Mouse (Mus musculus) right cerebral cortex, postnatal 36 days (tissue): Measurements from ENCODE around the gene Amigo1.

Source experiments
- DNase-seq, 2 experiments: peaks; one replicate each; pipeline ENCODE4 v3.0.0; 2022; ENCODE audit warnings: low spot score in 2 of 2, mixed read lengths in 1 of 2

The Amigo1 gene

DNA sequence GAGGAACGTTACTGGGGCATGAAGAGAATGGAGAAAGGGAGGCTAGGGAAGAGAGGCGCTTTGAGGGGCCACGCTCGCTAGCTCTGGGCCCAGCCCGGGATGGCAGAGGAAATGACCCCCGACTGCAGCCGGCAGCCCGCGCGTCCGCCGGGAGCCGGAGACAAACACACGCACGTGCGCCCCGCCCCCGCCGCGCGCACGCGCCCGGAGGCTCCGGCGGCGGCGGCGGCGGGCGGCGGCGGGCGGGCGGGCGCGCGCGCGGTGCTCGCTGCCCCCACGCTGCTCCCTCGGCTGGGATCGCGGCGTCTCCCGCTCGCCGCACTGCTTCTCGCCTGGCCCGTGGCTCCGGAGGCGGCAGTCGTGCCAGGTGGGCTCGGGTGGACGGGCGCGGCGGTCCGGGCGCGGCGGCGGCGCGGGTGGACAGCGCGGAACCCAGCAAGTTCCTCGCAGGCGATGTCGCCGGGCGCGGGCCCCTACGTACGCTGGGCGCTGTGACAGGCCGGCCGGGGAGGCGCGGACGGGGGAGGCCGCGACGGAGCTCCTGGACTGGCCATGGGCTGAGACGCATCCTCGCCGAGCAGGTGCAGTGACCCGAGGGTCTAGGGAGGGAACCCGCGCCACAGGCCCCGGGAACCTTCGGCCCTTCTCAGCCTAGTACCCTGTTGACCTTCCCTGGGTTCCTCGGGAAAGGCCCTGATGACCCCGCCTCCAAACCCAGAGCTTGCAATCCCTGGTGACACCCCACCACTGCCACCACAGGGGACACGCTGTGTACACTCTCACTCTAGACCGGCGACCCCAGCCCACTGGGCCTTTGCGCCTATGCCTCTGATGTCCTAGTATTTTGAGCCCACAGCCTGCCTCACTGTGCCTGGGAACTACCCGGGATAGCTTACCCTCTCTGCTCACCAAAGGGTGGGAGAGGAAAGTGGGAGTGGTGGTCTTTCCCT is at the start of gene Amigo1:
Gene Amigo1, plus strand, starts transcription at position 238 of the 950 bp plus-strand sequence.
- DNase-seq = no peak

DNA sequence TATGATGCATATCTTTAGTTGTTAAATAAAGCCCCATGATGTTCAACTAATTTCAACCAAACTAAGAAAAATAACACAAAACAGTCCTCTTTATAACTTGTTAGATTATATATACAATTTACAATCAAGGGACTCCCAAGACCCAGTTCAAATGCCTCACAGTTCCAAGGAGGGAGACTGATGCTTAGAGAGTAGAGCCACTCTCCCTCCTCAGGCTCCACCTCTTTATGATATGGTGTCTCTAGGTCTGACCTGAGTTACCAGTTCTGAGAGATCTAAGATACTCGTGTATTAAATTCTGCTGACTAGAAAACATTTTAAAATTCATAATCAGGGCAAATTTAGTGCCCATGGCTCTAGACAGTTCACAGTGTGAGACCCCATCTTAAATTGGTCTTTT is 47.0 kb upstream of the Amigo1 start:
- no peak for DNase-seq

DNA sequence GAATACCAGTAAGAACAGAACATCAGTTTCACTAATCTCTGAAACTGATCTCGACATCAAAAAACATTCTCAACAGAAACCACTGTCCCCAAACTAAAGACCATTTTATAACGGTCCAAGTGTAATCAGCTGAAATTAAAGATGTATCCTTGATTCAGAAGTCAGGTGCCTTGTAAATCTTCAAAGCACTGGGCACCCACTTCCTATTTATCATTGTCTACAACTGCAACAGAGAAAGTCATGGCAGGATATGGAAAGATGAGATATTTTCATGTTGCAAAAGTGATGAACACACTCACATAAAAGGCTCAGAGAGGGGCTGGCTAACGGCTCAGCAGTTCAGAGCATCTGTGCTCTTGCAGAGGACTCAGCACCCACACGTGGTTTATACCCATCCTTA is 45.3 kb upstream of the Amigo1 start:
- DNase-seq = no peak

DNA sequence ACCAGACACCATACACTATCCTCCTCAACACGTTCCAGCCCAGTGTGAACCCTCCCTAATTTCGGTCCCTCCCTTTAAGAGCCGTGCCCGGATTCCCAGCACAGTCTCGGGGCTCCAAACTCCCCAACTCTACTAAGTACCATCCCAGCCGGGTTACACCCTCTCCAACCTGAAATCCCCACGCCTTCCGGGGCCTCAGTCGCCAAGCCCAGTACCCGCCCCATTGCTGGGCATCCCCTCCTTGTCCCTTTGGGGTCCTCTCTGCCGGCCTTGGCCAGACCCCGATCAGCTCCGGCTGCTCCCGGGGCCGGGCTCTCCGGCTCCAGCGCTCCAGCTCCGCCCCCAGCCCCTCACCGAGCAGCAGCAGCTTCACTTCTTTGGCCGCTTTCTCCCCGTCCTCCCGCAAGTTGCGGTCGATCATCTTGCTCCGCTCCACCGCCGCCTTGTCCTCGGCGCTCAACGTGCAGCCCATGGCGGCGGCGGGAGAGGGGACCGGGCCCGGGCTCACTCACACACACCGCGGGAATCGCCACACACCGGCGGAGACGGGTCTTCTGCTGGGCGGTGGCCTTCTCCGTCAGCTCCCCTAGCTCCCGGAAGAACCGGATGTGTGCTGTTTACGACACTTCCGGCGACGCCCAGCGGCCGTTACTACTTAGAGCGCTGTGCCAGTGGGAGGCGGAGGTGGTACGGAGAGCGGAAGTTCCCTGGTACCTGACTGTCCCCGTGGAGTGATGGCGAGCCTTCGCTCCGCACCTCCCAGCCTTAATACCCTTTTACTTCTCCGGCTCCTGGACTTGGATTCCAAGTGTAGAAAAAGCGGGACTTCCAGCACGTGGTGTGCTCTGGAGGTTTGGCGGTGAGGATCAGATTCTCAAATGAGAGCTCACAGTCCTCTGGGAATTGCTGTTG is 40.3 kb upstream of the Amigo1 start, which contains the start of gene Gnai3:
Gene Gnai3, minus strand, starts transcription at position 613 of the 912 bp plus-strand sequence.
- DNase-seq = peak; percentile 88 to 89

DNA sequence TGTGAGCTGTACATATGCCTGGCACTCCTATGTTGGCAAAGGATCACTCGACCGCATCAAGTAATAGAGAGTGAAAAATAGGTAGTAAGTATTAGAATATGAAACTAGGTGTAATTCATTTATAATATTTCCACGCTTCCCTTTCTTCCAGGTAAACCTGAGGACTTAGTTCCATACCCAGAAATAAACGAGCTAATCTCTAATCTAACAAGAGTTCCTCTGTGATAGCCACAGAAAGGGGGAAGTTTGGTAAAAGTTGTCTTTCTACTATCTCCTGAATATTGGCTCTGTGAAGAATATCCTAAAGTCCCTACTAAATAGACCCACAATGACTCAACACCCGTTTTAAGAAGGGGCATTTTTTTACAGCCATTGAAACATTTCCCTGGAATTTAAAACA is 39.5 kb upstream of the Amigo1 start:
- no peak for DNase-seq

DNA sequence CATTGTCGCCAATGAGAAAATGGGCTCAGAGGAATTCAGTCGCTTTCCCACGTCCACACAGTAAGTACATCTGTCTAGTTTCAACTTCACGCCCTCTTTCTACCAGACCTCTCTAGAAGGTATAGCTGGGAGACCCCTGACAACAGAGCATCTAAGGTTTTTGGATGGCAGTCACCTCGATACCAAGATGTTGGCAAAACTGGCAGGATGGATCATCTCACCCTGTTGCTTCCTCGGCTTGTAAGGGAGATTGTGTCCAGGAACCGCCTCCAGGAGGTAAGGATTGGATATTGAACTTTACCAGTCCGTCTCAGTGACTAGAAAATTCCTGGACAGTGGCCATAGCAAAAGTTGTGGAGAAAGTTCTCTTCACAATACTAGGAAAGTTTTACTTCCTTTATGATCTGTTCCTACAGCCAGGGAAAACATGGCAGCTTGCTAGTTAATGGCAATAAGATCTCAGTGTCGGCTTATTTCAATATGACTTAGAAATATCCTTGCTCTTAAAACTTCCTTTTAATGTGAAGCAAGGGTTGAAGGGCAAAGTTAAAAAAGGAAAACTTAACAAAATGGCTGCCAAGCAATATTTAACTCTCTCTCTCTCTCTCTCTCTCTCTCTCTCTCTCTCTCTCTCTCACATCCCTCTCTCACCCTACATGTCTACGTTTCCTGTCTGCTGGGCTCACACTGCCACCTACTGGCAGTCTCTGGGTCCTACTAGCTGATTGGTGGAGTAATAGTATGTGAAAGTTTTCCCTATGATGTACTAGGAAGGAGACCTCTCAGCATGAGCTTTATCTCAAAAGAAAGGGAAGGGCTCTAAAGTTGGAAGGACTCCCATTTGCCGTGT is 38.5 kb upstream of the Amigo1 start:
- peak; percentile 78 to 80 for DNase-seq

DNA sequence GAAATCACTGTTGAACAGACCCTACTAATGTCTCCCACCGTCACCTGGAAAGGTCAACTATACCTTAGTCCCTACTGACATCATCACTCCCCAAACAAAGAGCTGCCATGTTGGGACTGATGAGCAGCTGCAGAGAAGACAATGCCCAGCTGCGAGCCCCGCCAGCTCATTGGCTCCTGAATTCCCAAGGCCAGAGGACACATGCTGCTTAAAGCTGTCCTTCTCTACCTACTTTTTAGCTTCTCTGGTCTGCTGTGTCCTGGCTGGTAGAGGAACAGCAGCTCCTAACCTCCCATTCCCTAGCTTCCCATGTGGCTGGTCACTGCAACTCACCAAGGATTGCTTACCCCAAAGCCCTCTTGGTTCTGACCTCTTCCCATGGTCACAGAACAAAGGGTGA is 33.8 kb upstream of the Amigo1 start:
- no peak for DNase-seq

DNA sequence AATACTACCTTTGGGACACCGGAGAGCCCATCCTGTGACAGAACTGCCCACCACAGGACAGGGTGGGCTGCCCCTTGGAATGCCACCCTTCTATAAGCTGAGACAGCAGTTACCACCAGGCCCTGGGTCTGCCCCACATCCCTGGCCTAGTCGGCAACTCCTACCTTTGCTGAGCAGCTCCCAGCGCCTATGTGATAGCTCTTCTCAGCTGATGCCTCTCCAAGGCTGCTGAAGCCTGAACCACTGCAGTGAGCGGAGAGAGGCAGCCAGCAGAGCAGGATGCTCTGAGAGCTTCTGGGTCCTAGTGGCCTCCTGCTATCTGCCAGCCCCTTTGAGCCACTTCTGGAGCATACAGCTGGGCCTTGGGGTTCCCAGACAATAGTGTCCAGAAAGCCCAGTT is 31.5 kb upstream of the Amigo1 start, which contains the start of gene Gpr61:
Gene Gpr61, minus strand, starts transcription at position 227 of the 400 bp plus-strand sequence.
- DNase-seq = peak; percentile 75 to 85

DNA sequence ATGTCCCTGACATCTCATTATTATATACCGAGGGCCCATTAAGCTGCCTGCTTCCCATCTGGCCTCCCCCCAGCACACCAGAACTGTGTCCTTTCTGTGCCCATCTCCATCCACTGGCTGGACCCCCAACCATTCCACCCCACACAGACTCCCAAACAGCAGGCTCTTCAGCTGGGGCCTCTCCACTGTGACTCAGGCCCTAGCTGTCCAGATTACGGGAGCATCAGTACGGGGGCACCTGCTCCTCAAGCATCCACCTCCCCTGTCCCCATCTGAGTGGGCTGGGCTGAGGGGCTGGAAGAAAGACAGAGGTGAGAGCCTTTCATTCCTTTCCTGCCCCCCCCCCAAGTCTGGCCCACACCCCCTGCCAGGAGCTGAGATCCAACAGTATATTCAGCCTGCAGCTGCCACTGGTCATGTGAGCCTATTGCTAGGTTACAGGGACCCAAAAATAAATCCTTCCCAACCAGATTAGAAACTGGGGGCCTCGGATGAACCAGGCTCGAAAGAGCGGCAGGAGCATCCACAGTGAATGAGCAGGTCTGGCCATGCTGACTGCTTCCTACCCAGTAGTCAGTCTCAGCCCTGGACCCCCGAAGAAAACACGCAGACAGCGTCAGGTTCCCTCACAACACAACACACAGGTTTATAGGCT is 27.6 kb upstream of the Amigo1 start:
- DNase-seq = peak; percentile 61 to 81

DNA sequence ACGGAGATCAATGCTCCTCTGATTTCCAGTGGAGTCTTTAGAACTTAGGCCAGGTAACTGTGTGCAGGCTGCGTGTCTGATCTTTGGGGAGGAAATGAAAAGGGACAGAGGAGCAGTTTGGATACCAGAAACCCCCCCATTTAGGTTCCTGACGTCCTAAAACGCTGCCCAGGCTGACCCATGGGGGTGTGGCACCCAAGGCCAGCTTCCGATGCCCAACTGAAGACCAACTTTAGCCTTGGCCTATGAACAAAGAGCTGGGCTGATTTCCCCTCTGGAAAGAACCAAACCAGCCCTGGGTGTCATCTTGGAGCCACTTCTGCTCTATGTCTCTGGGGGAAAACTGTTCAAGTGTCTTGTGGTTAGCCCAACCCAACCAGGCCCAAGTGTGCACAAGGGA is 22.0 kb upstream of the Amigo1 start:
- DNase-seq = no peak

DNA sequence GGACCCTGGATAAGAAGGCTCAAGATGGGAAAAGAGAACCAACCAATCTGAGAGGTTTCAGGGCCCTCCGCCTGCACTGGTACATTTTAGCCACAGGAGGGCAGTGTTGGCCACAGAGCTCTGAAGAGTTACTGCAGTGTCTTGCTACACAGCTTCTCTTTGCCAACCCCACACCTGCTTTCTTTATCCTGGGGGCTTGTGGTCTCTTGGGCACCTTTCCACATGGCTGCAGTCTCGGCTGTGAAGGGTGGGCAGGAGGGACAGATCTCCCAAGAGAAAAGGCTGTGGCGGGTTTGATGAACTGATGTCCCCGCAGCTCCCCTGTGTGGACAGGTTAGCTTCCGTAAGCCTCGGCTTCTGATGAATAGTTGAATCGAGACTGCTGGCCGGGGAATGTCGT is 21.3 kb upstream of the Amigo1 start:
- DNase-seq = peak; percentile 72 to 78

DNA sequence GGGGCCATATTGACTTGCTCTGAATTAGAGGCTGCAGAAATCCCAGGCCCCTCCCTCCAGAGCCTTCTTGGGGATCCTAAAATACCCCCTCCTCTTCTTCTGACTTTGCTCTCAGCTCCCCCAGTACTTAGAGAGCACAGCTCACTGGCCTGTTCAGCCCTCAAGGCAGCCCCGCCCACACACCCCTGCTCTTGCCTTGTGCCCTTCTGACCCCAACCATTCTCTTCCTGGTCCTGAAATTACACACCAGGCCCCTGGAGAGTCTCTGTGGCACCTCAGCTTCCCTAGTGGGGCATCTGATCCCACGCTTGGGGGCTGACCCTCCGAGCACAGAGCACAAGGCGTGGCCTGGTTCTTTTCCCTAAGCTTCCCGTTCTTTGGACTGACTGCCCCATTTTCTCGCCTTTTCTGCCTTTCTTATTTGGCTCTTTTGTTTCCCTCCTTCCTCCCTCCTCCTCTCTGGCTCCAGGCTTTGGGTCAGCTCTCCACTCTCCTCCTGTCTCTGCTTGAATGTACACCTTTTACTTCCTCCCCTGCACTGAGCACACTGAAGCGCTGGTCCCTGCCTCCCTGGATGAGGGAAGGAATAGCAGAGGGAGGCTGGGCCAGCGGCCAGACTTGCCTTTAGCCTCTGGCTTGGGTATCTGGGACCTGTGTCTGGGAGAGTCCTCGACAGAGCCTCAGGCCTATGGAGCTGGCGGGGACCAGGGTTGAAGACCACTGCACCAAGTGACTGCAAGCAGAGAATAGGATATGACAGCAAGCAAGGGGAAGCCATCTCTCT is 20.4 kb upstream of the Amigo1 start:
- DNase-seq = no peak

DNA sequence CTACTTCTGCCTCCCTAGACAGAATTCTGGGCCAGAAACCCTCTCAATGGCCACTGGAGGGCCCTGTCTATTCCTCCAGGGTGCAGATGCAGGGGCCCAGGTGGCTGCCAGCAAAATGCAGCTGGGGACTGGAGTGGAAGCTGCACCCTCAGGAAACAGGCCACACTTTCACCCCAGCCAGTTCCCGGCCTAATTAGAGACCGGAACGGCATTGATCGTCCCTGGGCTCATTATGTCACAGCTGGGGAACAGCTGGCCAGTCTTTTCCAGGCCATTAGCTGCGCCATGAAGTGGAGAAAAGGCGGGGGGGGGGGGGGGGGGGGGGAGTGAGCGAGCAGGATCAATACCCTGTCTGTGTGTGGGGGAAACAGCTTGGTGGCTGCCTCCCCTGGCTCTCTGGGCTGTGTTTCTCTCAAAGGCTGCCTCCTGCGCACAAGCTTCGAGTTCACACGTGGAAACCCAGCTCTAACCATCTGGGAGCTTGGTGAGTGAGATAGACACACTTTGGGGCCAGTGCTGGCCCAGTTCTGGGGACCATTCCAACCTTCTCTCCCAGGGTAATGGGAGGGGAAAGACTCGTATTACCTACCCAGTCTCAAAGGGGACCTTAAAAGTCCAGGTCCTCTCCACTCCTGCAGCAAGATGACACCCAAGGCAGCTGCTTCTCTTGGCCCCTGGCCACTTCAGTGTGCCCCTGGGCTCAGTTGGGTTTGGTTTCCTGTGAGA is 19.5 kb upstream of the Amigo1 start:
- DNase-seq = no peak

DNA sequence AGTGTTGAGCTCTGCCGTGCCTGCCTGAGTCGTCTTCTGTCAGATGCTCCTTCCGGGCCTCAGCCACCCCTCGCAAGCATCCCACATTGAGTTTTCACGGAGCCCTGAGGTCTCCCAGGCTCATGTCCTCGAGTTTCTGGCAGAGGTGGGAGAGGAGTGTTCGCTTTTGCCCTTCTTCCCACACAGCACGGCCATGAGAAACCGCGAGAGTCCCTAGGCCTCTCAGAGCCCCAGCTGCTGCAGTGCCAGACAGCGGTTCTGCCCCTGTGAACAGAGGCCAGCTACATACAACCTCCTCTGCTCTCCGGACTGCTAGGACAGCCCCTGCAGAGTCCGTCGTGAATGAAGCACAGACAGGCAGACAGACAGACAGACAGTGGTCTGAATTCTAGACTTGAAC is 18.6 kb upstream of the Amigo1 start:
- no peak for DNase-seq

DNA sequence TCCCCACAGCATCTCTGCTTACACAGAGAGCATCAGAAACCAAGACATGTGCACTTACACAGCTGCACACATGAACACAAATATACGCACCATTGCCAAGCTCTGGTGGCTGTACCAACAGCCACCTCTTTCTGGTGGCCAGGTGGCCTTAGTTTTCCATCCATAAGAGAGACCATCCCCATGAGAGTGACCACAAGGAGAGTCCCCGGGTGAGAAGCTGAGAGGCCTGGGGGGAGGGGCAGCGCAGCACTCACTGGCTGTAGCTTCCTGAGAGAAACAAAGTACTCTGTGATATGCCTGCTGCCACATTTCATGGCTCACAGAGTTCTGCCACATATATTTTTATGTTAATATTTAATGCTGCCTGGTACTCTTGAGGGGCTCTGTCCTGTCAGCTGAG is 16.9 kb upstream of the Amigo1 start:
- DNase-seq = no peak

DNA sequence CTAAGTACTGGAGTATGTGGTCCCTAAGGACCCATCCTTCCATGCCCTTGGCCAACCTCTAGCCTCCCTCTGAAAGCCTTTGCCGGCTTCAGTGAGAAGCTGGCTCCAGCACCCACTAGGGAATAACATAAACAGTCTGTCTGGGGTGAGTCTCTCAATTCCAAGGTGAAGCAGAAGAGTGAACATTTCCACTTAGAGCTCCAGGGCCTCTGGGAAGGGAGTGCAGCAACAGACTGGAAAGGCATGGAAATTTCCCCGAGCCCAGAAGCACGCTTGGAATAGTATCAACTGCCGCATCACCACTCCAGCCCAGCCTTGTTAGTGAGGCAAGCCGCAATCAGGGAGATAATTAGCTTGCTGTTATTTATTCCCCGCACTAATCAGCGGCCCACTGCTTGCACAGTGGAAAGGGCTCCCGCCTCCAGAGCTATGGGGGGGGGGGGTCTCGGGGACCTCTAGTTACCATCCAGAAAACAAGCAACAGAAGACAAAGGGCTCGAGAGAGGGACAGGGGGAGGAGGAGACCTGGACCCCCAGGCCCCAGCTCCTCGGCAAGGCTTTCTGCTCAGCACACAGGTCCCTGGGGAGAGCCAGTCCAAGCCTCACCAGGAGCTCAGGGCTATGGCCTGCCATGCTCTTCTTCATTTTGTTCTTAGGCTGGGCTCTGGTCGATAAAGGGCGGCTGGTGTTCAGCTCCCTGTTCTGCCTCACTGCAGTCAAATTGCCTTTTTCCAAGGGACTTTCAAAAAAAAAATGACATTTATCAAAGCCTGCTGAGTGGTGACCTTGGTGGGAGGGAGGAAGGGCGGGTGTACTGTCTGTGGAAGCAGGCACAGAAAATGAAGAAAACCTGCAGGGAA is 11.2 kb upstream of the Amigo1 start:
- DNase-seq = peak; percentile 57 to 75

DNA sequence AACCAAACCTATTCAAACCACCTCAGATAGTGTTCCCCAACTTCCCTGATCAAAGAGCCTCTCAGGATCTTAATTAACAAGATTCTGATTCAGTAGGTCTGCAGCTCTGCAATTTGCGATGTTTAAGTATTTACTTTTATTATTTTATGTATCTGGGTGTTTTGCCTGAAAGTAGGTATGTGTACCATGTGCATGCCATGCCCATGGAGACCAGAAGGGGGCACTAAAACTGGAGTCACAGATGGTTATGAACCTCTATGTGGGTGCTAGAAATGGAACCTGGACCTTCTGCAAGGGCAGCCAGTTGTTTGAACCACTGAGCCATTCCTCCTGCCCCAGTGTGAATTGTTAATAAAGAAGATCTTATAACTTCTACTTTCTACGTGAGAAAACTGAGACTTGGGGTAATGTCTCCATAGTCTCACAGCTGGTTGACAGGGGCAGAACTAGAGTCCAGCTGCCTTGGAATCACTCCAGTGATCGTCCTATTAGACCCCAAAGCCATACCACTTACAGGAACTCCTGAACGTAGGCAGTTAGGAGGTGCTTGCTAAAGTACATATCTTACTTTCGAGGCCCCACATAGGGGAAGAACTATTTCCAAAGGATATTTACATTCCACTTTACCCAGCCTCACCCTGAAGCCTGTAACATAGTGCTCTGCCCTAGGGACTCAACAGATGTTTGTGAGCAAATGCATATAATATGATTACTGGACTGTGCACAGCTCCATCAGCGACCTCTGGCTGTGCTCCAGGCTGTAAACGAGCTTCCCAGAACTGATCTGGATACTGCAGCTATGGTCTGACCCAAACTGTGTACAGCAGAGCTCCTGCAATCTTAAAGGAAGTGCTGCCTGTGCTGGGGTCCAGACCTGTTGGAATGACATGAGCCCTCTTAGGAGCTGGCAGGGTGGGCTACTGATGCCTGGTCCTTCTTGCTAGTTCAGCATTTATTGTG is 7.1 kb upstream of the Amigo1 start:
- DNase-seq = no peak
